Mouse (Mus musculus) CH12.LX (cell line): ENCODE measurements around the gene Tpcn1. TPM values are rescaled to one million over a fixed set of nuclear protein-coding genes. Genes with fewer than 3 reads are reported as not detected.

Source experiments
- DNase-seq: peaks from one replicate; pipeline ENCODE4 v3.0.0-alpha.2; 2013; ENCODE audit errors: extremely low read depth
- H3K27ac ChIP-seq: 2 replicates; pipeline ENCODE4 v1.5.1; 2012; ENCODE audit warnings: low read depth, mild to moderate bottlenecking, control low read depth, moderate library complexity; ENCODE audit not compliant: insufficient read depth
- H3K27me3 ChIP-seq: replicated peaks from 2 replicates; pipeline ENCODE3; 2012; ENCODE audit warnings: inconsistent platforms
- H3K36me3 ChIP-seq, 2 experiments: replicated peaks in 1 of 2; 2 replicates each; pipeline versions ENCODE3 to v1.6.1; 2012; ENCODE audit warnings: inconsistent platforms in 1 of 2, low read length in 1 of 2, mild to moderate bottlenecking in 1 of 2, mixed read lengths in 1 of 2, moderate library complexity in 1 of 2; ENCODE audit not compliant: control insufficient read depth in 1 of 2, insufficient read depth in 1 of 2
- H3K4me1 ChIP-seq, 2 experiments: 2 replicates each; pipeline ENCODE4 v1.6.1; 2012; ENCODE audit warnings: inconsistent platforms in 1 of 2, moderate library complexity in 1 of 2; ENCODE audit not compliant: insufficient read depth in 2 of 2, control insufficient read depth in 1 of 2
- H3K4me2 ChIP-seq: 2 replicates; pipeline ENCODE4 v1.6.1; 2012; ENCODE audit warnings: low read depth, mild to moderate bottlenecking, control low read depth; ENCODE audit not compliant: poor library complexity, insufficient read depth, severe bottlenecking
- H3K4me3 ChIP-seq, 3 experiments: fragments of 150-350 bp in 1 of 3; sonication (generic) in 1 of 3; replicated peaks in 1 of 3; 2 replicates each; pipeline versions ENCODE3 to v1.5.1; 2011 to 2012; ENCODE audit warnings: low read depth in 2 of 3, low read length in 2 of 3, mild to moderate bottlenecking in 2 of 3, moderate library complexity in 2 of 3, control low read depth in 1 of 3, improper control_type of control experiment in 1 of 3, inconsistent platforms in 1 of 3, mixed read lengths in 1 of 3; ENCODE audit not compliant: poor library complexity in 1 of 3
- H3K79me2 ChIP-seq: replicated peaks from 2 replicates; pipeline ENCODE4 v1.6.1; 2012; ENCODE audit warnings: mild to moderate bottlenecking, moderate library complexity; ENCODE audit not compliant: control insufficient read depth, poor library complexity, insufficient read depth, severe bottlenecking; ENCODE audit errors: extremely low read depth
- H3K9ac ChIP-seq: 2 replicates; pipeline ENCODE4 v1.6.1; 2012; ENCODE audit warnings: low read depth, mild to moderate bottlenecking, control low read depth, moderate library complexity; ENCODE audit not compliant: insufficient read depth
- H3K9me3 ChIP-seq: replicated peaks from 2 replicates; pipeline ENCODE3; 2012; ENCODE audit warnings: low read length, inconsistent platforms, mixed read lengths
- BHLHE40 ChIP-seq: IDR thresholded peaks from 2 replicates; pipeline ENCODE4 v1.6.1; 2011; ENCODE audit warnings: mild to moderate bottlenecking, low read depth, low read length, improper control_type of control experiment
- CTCF ChIP-seq, 2 experiments: IDR thresholded peaks in 1 of 2; conservative IDR thresholded peaks in 1 of 2; 2 replicates each; pipeline ENCODE4 v1.5.1; 2011 to 2012; ENCODE audit warnings: low read depth in 2 of 2, low read length in 2 of 2, improper control_type of control experiment in 1 of 2, inconsistent platforms in 1 of 2, mild to moderate bottlenecking in 1 of 2, moderate library complexity in 1 of 2
- ELF1 ChIP-seq: IDR thresholded peaks from 2 replicates; pipeline ENCODE4 v1.6.1; 2014; ENCODE audit warnings: low read depth, mild to moderate bottlenecking, inconsistent platforms, low read length, improper control_type of control experiment
- EP300 ChIP-seq: IDR thresholded peaks from 2 replicates; pipeline ENCODE4 v1.6.1; 2011; ENCODE audit warnings: low read length, improper control_type of control experiment
- ETS1 ChIP-seq: conservative IDR thresholded peaks from 2 replicates; pipeline ENCODE4 v1.6.1; 2012; ENCODE audit warnings: low read depth, mild to moderate bottlenecking, inconsistent platforms, low read length, improper control_type of control experiment, moderate library complexity
- JUND ChIP-seq: conservative IDR thresholded peaks from 2 replicates; pipeline ENCODE4 v1.6.1; 2011; ENCODE audit warnings: low read depth, low read length, improper control_type of control experiment
- KAT2A ChIP-seq: IDR thresholded peaks from 2 replicates; pipeline ENCODE4 v1.6.1; 2012; ENCODE audit warnings: low read length, improper control_type of control experiment, inconsistent platforms; ENCODE audit not compliant: insufficient replicate concordance
- MAZ ChIP-seq: IDR thresholded peaks from 2 replicates; pipeline ENCODE4 v1.6.1; 2012; ENCODE audit warnings: low read depth, mild to moderate bottlenecking, inconsistent platforms, low read length, improper control_type of control experiment, moderate library complexity
- MYC ChIP-seq: IDR thresholded peaks from 2 replicates; pipeline ENCODE4 v1.6.1; 2011; ENCODE audit warnings: low read depth, mild to moderate bottlenecking, improper control_type of control experiment, low read length
- NELFE ChIP-seq: IDR thresholded peaks from 2 replicates; pipeline ENCODE4 v1.6.1; 2011; ENCODE audit warnings: low read depth, low read length, improper control_type of control experiment
- RAD21 ChIP-seq: IDR thresholded peaks from 2 replicates; pipeline ENCODE4 v1.6.1; 2011; ENCODE audit warnings: low read depth, mild to moderate bottlenecking, low read length, improper control_type of control experiment, moderate library complexity
- SIN3A ChIP-seq: IDR thresholded peaks from 2 replicates; pipeline ENCODE4 v1.6.1; 2012; ENCODE audit warnings: low read length, improper control_type of control experiment, inconsistent platforms
- SMC3 ChIP-seq: IDR thresholded peaks from 2 replicates; pipeline ENCODE4 v1.6.1; 2011; ENCODE audit warnings: low read depth, low read length, improper control_type of control experiment
- TBP ChIP-seq: conservative IDR thresholded peaks from 2 replicates; pipeline ENCODE4 v1.6.1; 2011; ENCODE audit warnings: low read depth, low read length, improper control_type of control experiment
- TCF12 ChIP-seq: IDR thresholded peaks from 2 replicates; pipeline ENCODE4 v1.6.1; 2014; ENCODE audit warnings: low read depth, mild to moderate bottlenecking, inconsistent platforms, low read length, improper control_type of control experiment
- UBTF ChIP-seq: IDR thresholded peaks from 2 replicates; pipeline ENCODE4 v1.6.1; 2012; ENCODE audit warnings: low read depth, mild to moderate bottlenecking, inconsistent platforms, low read length, improper control_type of control experiment, moderate library complexity
- USF1 ChIP-seq: IDR thresholded peaks from 2 replicates; pipeline ENCODE4 v1.6.1; 2014; ENCODE audit warnings: low read depth, mild to moderate bottlenecking, inconsistent platforms, low read length, improper control_type of control experiment
- ZMIZ1 ChIP-seq: IDR thresholded peaks from 2 replicates; pipeline ENCODE4 v1.6.1; 2012; ENCODE audit warnings: low read depth, mild to moderate bottlenecking, inconsistent platforms, low read length, improper control_type of control experiment
- dilution Hi-C: fragments of 300-500 bp; cut with MboI; formaldehyde crosslinking; loops from 2 replicates; pipeline ENCODE4 v1.14.3; 2020; ENCODE audit warnings: low sequenced_read_pairs; ENCODE audit not compliant: extremely low pct_unique_long_range_greater_than_20kb, extremely low pct_ligation_motif_present
- in situ Hi-C: fragments of 300-500 bp; cut with MboI; formaldehyde crosslinking; loops from 3 replicates; pipeline ENCODE4 v1.14.3; 2019; ENCODE audit warnings: low sequenced_read_pairs, low pct_ligation_motif_present, low pct_unique_long_range_greater_than_20kb, mixed read lengths
- polyA plus RNA-seq: library from polyadenylated mRNA; unstranded; fragments of >175 nt; gene quantifications from 2 replicates; pipeline ENCODE4 v1.2.1, GENCODE M21; 2012; ENCODE audit warnings: low read depth; ENCODE audit not compliant: insufficient read length
- total RNA-seq, 2 experiments: library from RNA; depleted of rRNA; stranded (reverse); fragments of 300-350 nt in 1 of 2; fragments of >200 nt in 1 of 2; gene quantifications; 2 replicates each; pipeline ENCODE4 v1.2.3; 2012 to 2014

Tpcn1 gene
- total and polyA plus RNA-seq, 3 experiments, result 0.90 to 5.4 (median 2.2) TPM

DNA sequence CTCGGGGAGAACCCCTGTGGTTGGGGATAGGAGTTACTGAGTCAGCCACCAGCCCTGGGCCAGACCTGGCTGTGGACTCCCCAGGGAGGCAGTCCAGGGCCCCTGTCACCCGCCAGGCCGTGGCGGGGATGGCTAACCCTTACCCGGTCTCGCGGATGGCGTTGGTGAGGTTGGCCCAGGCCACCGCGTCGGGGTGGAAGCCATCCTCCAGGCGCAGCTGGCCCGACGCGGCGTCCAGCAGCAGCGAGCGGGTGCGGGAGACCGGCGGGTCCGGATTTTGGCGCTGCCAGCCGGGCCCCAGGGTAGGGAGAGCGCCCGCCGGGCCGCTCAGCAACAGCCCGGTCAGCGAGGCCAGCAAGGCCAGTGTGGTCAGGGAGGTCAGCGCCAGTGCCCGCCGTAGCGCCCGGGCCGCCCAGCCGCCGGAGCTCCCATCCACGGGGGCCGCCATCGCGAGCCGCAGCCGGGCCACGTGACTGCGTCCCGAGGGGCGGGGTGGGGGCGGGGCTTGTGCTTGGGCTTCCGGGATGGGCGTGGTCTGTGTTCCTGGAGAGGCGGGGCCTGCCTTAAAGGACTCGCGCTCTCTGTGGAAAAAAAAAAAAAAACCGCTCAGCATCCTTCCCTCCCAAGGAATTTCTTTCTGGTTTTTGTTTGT lies 85.2 kb downstream of the Tpcn1 start, which contains the start of gene Plbd2 (continued):
- TF ChIP-seq UBTF (no peak), ZMIZ1 (peak; percentile 51; the same call in 1 of the 2 replicates), MAZ (0 out of 2 replicates have a peak, but pooled peaks have one; percentile 18), SMC3 (no peak), TBP (no peak), ETS1 (peak; percentile 91), USF1 (peak; percentile 92), SIN3A (peak; percentile 76; the same call in 1 of the 2 replicates), RAD21 (no peak), ELF1 (peak; percentile 97), EP300 (peak; percentile 72), BHLHE40 (peak; percentile 68), JUND (no peak), KAT2A (no peak), MYC (no peak; the same call in 1 of the 2 replicates)
- TF ChIP-seq, all 38 proteins: peak for 17

DNA sequence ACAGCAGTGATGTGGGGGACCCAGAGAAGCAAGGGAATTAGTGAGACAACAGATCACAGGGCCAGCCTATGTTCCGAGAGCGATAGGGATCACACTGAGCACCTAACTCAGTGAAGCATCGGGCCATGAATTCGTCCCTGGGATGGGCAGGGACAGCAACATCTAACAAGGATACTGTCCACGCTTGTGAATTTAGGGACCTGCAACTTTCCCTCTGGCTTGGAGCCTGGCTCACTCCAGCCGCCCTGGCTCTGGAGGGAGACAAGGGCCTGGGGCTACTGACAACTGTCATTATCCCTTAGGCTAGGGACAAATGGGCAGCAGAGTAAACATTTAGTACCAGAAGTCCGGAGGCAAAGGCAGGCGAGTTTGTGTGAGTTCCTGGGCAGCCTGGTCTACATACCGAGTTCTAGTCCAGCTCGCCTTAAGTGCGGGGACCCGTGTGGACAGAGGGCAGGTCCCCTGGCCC lies 85.8 kb downstream of the Tpcn1 start:
- dilution Hi-C loops (no loop called here), in situ Hi-C loops (loop anchor here (25.0 kb wide), 1 partner anchor 210 kb away; the partner anchor contains the start of gene Dtx1)
- H3K79me2 ChIP-seq, result peaks cover 12% of the 10 kb centered on the region
- H3K9me3 ChIP-seq, result no peaks in the 10 kb centered on the region
- DNase-seq, result no peak
- peak overlapping the region; percentile 85 to 89 (median 87) for H3K4me3 ChIP-seq
- TF ChIP-seq TCF12 (peak; percentile 59; the same call in 1 of the 2 replicates), CTCF (conservative IDR thresholded peaks at IDR 0.05 in 1 of 2, IDR thresholded peaks at IDR 0.05 in 1 of 2; ENCODE audit: low read depth in 2 of 2, low read length in 2 of 2) (no peak), NELFE (no peak; the same call in 1 of the 2 replicates)
- H3K4me1 ChIP-seq, result peaks cover 11 to 57% of the 10 kb centered on the region in 2 experiments
- peak overlapping the region; percentile 89 for H3K4me2 ChIP-seq
- H3K27me3 ChIP-seq, result peaks cover 12% of the 10 kb centered on the region
- H3K27ac ChIP-seq, result peak overlapping the region; percentile 29
- H3K9ac ChIP-seq, result peak overlapping the region; percentile 87
- peaks cover 12 to 23% of the 10 kb centered on the region in 2 experiments for H3K36me3 ChIP-seq
